Mouse (Mus musculus) MEL (cell line): Measurements from ENCODE around the gene Cnih3. TPM values are rescaled to one million over a fixed set of nuclear protein-coding genes. Genes with fewer than 3 reads are reported as not detected.

Experiments used
- DNase-seq: peaks from one replicate; pipeline ENCODE4 v3.0.0; 2011; ENCODE audit warnings: low read depth, low spot score
- H3K27ac ChIP-seq: 2 replicates; pipeline ENCODE4 v1.5.1; 2012; ENCODE audit warnings: low read depth, mild to moderate bottlenecking, control low read depth, low read length, moderate library complexity; ENCODE audit not compliant: control insufficient read depth
- H3K27me3 ChIP-seq, 2 experiments: fragments of 150-350 bp in 1 of 2; sonication (generic) in 1 of 2; 2 replicates each; pipeline ENCODE4 v1.6.1; 2012; ENCODE audit warnings: low read length in 2 of 2, mild to moderate bottlenecking in 2 of 2, improper control_type of control experiment in 1 of 2, moderate library complexity in 1 of 2; ENCODE audit not compliant: insufficient read depth in 2 of 2, control insufficient read depth in 1 of 2
- H3K36me3 ChIP-seq, 2 experiments: 2 replicates each; pipeline ENCODE4 v1.6.1; 2012 to 2014; ENCODE audit warnings: low read length in 2 of 2, improper control_type of control experiment in 1 of 2, inconsistent platforms in 1 of 2, mild to moderate bottlenecking in 1 of 2; ENCODE audit not compliant: insufficient read depth in 2 of 2, control insufficient read depth in 1 of 2
- H3K4me1 ChIP-seq, 2 experiments: fragments of 150-350 bp in 1 of 2; sonication (generic) in 1 of 2; 2 replicates each; pipeline ENCODE4 v1.6.1; 2012; ENCODE audit warnings: low read length in 2 of 2, improper control_type of control experiment in 1 of 2, mild to moderate bottlenecking in 1 of 2; ENCODE audit not compliant: insufficient read depth in 2 of 2, control insufficient read depth in 1 of 2
- H3K4me3 ChIP-seq, 2 experiments: fragments of 150-350 bp in 1 of 2; sonication (generic) in 1 of 2; 2 replicates each; pipeline ENCODE4 v1.5.1; 2012; ENCODE audit warnings: low read depth in 2 of 2, low read length in 2 of 2, mild to moderate bottlenecking in 2 of 2, moderate library complexity in 2 of 2, control low read depth in 1 of 2, improper control_type of control experiment in 1 of 2; ENCODE audit not compliant: control insufficient read depth in 1 of 2, insufficient read depth in 1 of 2
- H3K79me2 ChIP-seq: 2 replicates; pipeline ENCODE4 v1.6.1; 2012; ENCODE audit warnings: mild to moderate bottlenecking, low read length, moderate library complexity; ENCODE audit not compliant: control insufficient read depth, poor library complexity, insufficient read depth
- H3K9ac ChIP-seq: 2 replicates; pipeline ENCODE4 v1.6.1; 2012; ENCODE audit warnings: low read depth, mild to moderate bottlenecking, control low read depth, low read length, moderate library complexity; ENCODE audit not compliant: control insufficient read depth, poor library complexity, severe bottlenecking
- H3K9me3 ChIP-seq: fragments of 150-350 bp; sonication (generic); replicated peaks from 2 replicates; pipeline ENCODE4 v1.6.1; 2012; ENCODE audit warnings: mild to moderate bottlenecking, low read length, improper control_type of control experiment, moderate library complexity; ENCODE audit not compliant: insufficient read depth
- BHLHE40 ChIP-seq: IDR thresholded peaks from 2 replicates; pipeline ENCODE4 v1.6.1; 2012; ENCODE audit warnings: low read depth, mild to moderate bottlenecking, inconsistent platforms, low read length, improper control_type of control experiment, borderline replicate concordance
- CHD1 ChIP-seq: IDR thresholded peaks from 2 replicates; pipeline ENCODE4 v1.6.1; 2012; ENCODE audit warnings: low read depth, mild to moderate bottlenecking, inconsistent platforms, low read length, improper control_type of control experiment
- CHD2 ChIP-seq: IDR thresholded peaks from 2 replicates; pipeline ENCODE4 v1.6.1; 2011; ENCODE audit warnings: low read length, improper control_type of control experiment
- CTCF ChIP-seq, 3 experiments: IDR thresholded peaks in 2 of 3; conservative IDR thresholded peaks in 1 of 3; 2 replicates each; pipeline ENCODE4 v1.5.1; 2011 to 2012; ENCODE audit warnings: low read length in 3 of 3, low read depth in 2 of 3, mild to moderate bottlenecking in 2 of 3, improper control_type of control experiment in 1 of 3, inconsistent platforms in 1 of 3, mixed read lengths in 1 of 3, moderate library complexity in 1 of 3; ENCODE audit not compliant: control insufficient read depth in 1 of 3, insufficient read depth in 1 of 3, poor library complexity in 1 of 3, severe bottlenecking in 1 of 3
- E2F4 ChIP-seq: IDR thresholded peaks from 2 replicates; pipeline ENCODE4 v1.6.1; 2011; ENCODE audit warnings: low read depth, low read length, improper control_type of control experiment, borderline replicate concordance
- ETS1 ChIP-seq: IDR thresholded peaks from 2 replicates; pipeline ENCODE4 v1.6.1; 2012; ENCODE audit warnings: low read depth, mild to moderate bottlenecking, inconsistent platforms, low read length, improper control_type of control experiment, moderate library complexity
- GABPA ChIP-seq: IDR thresholded peaks from 2 replicates; pipeline ENCODE4 v1.6.1; 2012; ENCODE audit warnings: low read depth, mild to moderate bottlenecking, inconsistent platforms, low read length, improper control_type of control experiment, moderate library complexity
- HCFC1 ChIP-seq: IDR thresholded peaks from 2 replicates; pipeline ENCODE4 v1.6.1; 2012; ENCODE audit warnings: low read depth, mild to moderate bottlenecking, inconsistent platforms, low read length, improper control_type of control experiment, moderate library complexity
- JUND ChIP-seq: IDR thresholded peaks from 2 replicates; pipeline ENCODE4 v1.6.1; 2011; ENCODE audit warnings: low read depth, mild to moderate bottlenecking, improper control_type of control experiment, low read length
- KAT2A ChIP-seq: conservative IDR thresholded peaks from 2 replicates; pipeline ENCODE4 v1.6.1; 2012; ENCODE audit warnings: low read depth, low read length, improper control_type of control experiment, inconsistent platforms
- MAX ChIP-seq: IDR thresholded peaks from 2 replicates; pipeline ENCODE4 v1.6.1; 2011; ENCODE audit warnings: low read length, improper control_type of control experiment
- MAZ ChIP-seq: IDR thresholded peaks from 2 replicates; pipeline ENCODE4 v1.6.1; 2012; ENCODE audit warnings: low read depth, mild to moderate bottlenecking, inconsistent platforms, low read length, improper control_type of control experiment
- MEF2A ChIP-seq: IDR thresholded peaks from 2 replicates; pipeline ENCODE4 v1.6.1; 2014; ENCODE audit warnings: low read depth, mild to moderate bottlenecking, inconsistent platforms, low read length, improper control_type of control experiment; ENCODE audit not compliant: poor library complexity, insufficient replicate concordance, severe bottlenecking; ENCODE audit errors: extremely low read depth
- NELFE ChIP-seq: IDR thresholded peaks from 2 replicates; pipeline ENCODE4 v1.6.1; 2011; ENCODE audit warnings: low read depth, low read length, improper control_type of control experiment
- NRF1 ChIP-seq: IDR thresholded peaks from 2 replicates; pipeline ENCODE4 v1.6.1; 2014; ENCODE audit warnings: low read depth, mild to moderate bottlenecking, inconsistent platforms, low read length, improper control_type of control experiment, moderate library complexity; ENCODE audit not compliant: poor library complexity, insufficient read depth, severe bottlenecking
- POLR2AphosphoS2 ChIP-seq: IDR thresholded peaks from 2 replicates; pipeline ENCODE4 v1.6.1; 2011; ENCODE audit warnings: low read length, improper control_type of control experiment
- RAD21 ChIP-seq: IDR thresholded peaks from 2 replicates; pipeline ENCODE4 v1.6.1; 2011; ENCODE audit warnings: mild to moderate bottlenecking, low read depth, low read length, improper control_type of control experiment
- RCOR1 ChIP-seq: IDR thresholded peaks from 2 replicates; pipeline ENCODE4 v1.6.1; 2012; ENCODE audit warnings: low read depth, mild to moderate bottlenecking, inconsistent platforms, low read length, improper control_type of control experiment
- SIN3A ChIP-seq: IDR thresholded peaks from 2 replicates; pipeline ENCODE4 v1.6.1; 2012; ENCODE audit warnings: low read length, improper control_type of control experiment, inconsistent platforms
- SMC3 ChIP-seq: IDR thresholded peaks from 2 replicates; pipeline ENCODE4 v1.6.1; 2011; ENCODE audit warnings: low read depth, low read length, improper control_type of control experiment
- TBP ChIP-seq: IDR thresholded peaks from 2 replicates; pipeline ENCODE4 v1.8.0; 2011; ENCODE audit warnings: low read depth, low read length, improper control_type of control experiment
- TCF12 ChIP-seq: IDR thresholded peaks from 2 replicates; pipeline ENCODE4 v1.6.1; 2014; ENCODE audit warnings: low read depth, mild to moderate bottlenecking, inconsistent platforms, low read length, improper control_type of control experiment, moderate library complexity
- USF1 ChIP-seq: IDR thresholded peaks from 2 replicates; pipeline ENCODE4 v1.6.1; 2014; ENCODE audit warnings: low read depth, mild to moderate bottlenecking, inconsistent platforms, low read length, improper control_type of control experiment, moderate library complexity
- USF2 ChIP-seq, 2 experiments: IDR thresholded peaks; 2 replicates each; pipeline ENCODE4 v1.6.1; 2011 to 2012; ENCODE audit warnings: improper control_type of control experiment in 2 of 2, low read length in 2 of 2, borderline replicate concordance in 1 of 2, inconsistent platforms in 1 of 2, low read depth in 1 of 2, mild to moderate bottlenecking in 1 of 2; ENCODE audit not compliant: insufficient read depth in 1 of 2
- ZC3H11A ChIP-seq: IDR thresholded peaks from 2 replicates; pipeline ENCODE4 v1.6.1; 2012; ENCODE audit warnings: low read depth, mild to moderate bottlenecking, inconsistent platforms, low read length, improper control_type of control experiment
- ZMIZ1 ChIP-seq: IDR thresholded peaks from 2 replicates; pipeline ENCODE4 v1.6.1; 2012; ENCODE audit warnings: low read depth, mild to moderate bottlenecking, inconsistent platforms, low read length, improper control_type of control experiment, moderate library complexity
- ZNF384 ChIP-seq: IDR thresholded peaks from 2 replicates; pipeline ENCODE4 v1.6.1; 2012; ENCODE audit warnings: low read depth, mild to moderate bottlenecking, inconsistent platforms, low read length, improper control_type of control experiment
- polyA plus RNA-seq, 2 experiments: library from polyadenylated mRNA; stranded (reverse) in 1 of 2; unstranded in 1 of 2; fragments of >175 nt in 1 of 2; fragments of >200 nt in 1 of 2; gene quantifications; 2 replicates each; pipeline versions ENCODE4 v1.2.1 to v1.2.4; 2012; ENCODE audit warnings: low replicate concordance in 2 of 2, low read depth in 1 of 2; ENCODE audit not compliant: insufficient read length in 2 of 2, insufficient read depth in 1 of 2, missing spikeins in 1 of 2
- total RNA-seq: library from RNA; depleted of rRNA; stranded (reverse); fragments of 300-350 nt; gene quantifications from 2 replicates; pipeline ENCODE4 v1.2.3, GENCODE M21; 2012

Cnih3 gene
- total and polyA plus RNA-seq, 3 experiments: not detected

DNA sequence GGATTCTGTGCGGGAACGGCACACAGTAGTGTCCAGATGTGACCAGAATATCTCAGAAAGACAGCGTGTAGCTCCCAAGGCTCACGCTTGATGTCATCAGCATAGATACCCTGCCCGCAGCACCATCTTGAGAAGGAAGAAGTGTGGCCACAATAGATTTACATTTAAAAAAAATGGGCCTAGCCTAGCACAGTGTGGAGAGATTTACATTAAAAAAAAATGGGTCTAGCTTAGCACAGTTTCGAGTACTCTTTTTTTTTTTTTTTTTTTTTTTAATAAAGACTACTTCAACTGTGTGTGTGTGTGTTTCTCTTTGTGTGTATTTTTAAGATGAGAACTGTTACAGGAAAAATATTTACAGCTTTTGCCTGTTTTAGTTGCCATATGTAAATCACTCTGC, 13.3 kb upstream of the Cnih3 start:
- no peak overlapping the region for H3K9ac ChIP-seq
- peaks cover 0 to 1% of the 10 kb centered on the region in 2 experiments; a peak in 2 of 4 replicates for H3K27me3 ChIP-seq
- peaks cover 0 to 7% of the 10 kb centered on the region in 2 experiments; a peak in 2 of 4 replicates for H3K36me3 ChIP-seq
- H3K79me2 ChIP-seq: no peaks in the 10 kb centered on the region
- no peak for DNase-seq
- H3K4me1 ChIP-seq: peaks cover 3 to 13% of the 10 kb centered on the region in 2 experiments; a peak in 3 of 4 replicates
- H3K27ac ChIP-seq: no peak overlapping the region
- no peak overlapping the region for H3K4me3 ChIP-seq
- TF ChIP-seq TCF12 (no peak), ETS1 (no peak), KAT2A (no peak), POLR2AphosphoS2 (no peak), JUND (no peak), E2F4 (no peak), SMC3 (no peak), CTCF (IDR thresholded peaks at IDR 0.05 in 2 of 3, conservative IDR thresholded peaks at IDR 0.05 in 1 of 3; ENCODE audit: control insufficient read depth in 1 of 3, insufficient read depth in 1 of 3, low read depth in 2 of 3, low read length in 3 of 3, poor library complexity in 1 of 3, severe bottlenecking in 1 of 3) (no peak), BHLHE40 (no peak), RCOR1 (no peak), SIN3A (no peak), HCFC1 (no peak)
- H3K9me3 ChIP-seq: no peaks in the 10 kb centered on the region

DNA sequence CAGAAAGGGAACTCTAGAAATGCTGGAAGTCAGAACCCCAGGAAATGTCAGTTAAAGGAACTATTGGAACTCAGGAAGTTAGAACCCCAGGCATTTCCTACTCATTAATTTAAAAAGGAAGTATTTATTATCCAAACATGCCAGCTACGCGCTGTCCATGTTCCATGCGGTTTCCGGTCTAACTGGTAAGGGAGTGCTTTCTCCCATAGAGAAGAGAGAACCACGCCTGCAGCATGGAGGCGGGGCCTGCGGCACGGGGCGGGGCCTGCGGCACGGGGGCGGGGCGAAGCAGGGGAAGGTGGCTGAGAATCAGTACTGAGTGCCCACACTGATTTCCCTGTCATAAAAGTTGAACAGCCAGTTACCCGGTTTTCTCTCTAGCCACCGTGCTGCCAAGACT, 6.9 kb upstream of the Cnih3 start:
- no peak for DNase-seq
- H3K4me1 ChIP-seq: no peaks in the 10 kb centered on the region
- H3K4me3 ChIP-seq: no peak overlapping the region
- H3K27ac ChIP-seq: no peak overlapping the region
- no peak overlapping the region for H3K9ac ChIP-seq
- H3K79me2 ChIP-seq: no peaks in the 10 kb centered on the region
- TF ChIP-seq CHD2 (no peak), NELFE (no peak), GABPA (no peak), USF1 (no peak), BHLHE40 (no peak), CHD1 (no peak), RAD21 (no peak)
- H3K36me3 ChIP-seq: no peaks in the 10 kb centered on the region
- no peaks in the 10 kb centered on the region for H3K9me3 ChIP-seq
- H3K27me3 ChIP-seq: peaks cover 13 to 18% of the 10 kb centered on the region in 2 experiments

DNA sequence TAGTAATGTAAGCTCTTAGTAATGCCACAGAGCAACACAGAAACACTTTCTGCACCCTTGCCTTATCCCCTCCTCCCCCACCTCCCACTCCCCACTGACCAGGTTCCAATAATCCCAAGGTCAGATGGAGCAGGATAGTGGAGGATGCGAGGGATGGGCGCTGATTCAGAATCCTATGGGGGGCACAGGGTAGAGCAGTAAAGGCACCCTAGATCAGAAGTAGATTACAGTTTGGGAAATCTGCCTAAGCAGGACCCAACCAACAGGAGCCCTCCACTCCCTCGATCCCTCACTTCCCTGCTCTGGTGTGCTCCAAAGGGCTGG, 423 bp upstream of the Cnih3 start:
- no peaks in the 10 kb centered on the region for H3K9me3 ChIP-seq
- H3K79me2 ChIP-seq: no peaks in the 10 kb centered on the region
- peaks cover 16 to 18% of the 10 kb centered on the region in 2 experiments for H3K27me3 ChIP-seq
- DNase-seq: no peak
- no peak overlapping the region for H3K4me3 ChIP-seq
- no peak overlapping the region for H3K27ac ChIP-seq
- no peaks in the 10 kb centered on the region for H3K4me1 ChIP-seq
- no peak overlapping the region for H3K9ac ChIP-seq
- no peaks in the 10 kb centered on the region for H3K36me3 ChIP-seq
- TF ChIP-seq SIN3A (no peak), TBP (no peak), MEF2A (no peak), NRF1 (no peak), USF1 (no peak), CHD1 (no peak), MAZ (no peak), ZNF384 (no peak), HCFC1 (no peak), ZC3H11A (no peak), ETS1 (no peak), POLR2AphosphoS2 (no peak), MAX (no peak), USF2 (IDR thresholded peaks at IDR 0.05; ENCODE audit: borderline replicate concordance in 1 of 2, insufficient read depth in 1 of 2, low read depth in 1 of 2, low read length in 2 of 2) (no peak), KAT2A (no peak), NELFE (no peak), ZMIZ1 (no peak)
